16 mouse cellular contexts compared by ENCODE assay signal in genomic region chr1:168137890-168138289, GRCm38 (mm10).
"Had no signal": no experiment of that assay in that cellular context is flagged by ENCODE, and none has a peak within 500 bp of the region (broad histone marks: within the 10 kb centered on the region; RNA-seq: fewer than 3 reads in every experiment).

No protein-coding gene starts in this region.

- H3K9me3 ChIP-seq: neural tube, embryonic 12.5 days; neural tube, embryonic 13.5 days; neural tube, embryonic 15.5 days; stomach, embryonic 15.5 days had no signal

- H3K27ac ChIP-seq: neural tube, embryonic 12.5 days; neural tube, embryonic 13.5 days; neural tube, embryonic 15.5 days; stomach, embryonic 15.5 days; stomach, postnatal 0 days had no signal

- H3K36me3 ChIP-seq: neural tube, embryonic 12.5 days; neural tube, embryonic 13.5 days; neural tube, embryonic 15.5 days; stomach, embryonic 15.5 days had no signal

- H3K27me3 ChIP-seq: neural tube, embryonic 12.5 days; neural tube, embryonic 13.5 days; neural tube, embryonic 15.5 days; stomach, embryonic 15.5 days had no signal

- H3K4me2 ChIP-seq: neural tube, embryonic 12.5 days; neural tube, embryonic 13.5 days; neural tube, embryonic 15.5 days; stomach, embryonic 15.5 days had no signal

- DNase-seq: retina, postnatal 1 day; right cerebral cortex, adult 18-20 months; right cerebral cortex, postnatal 14 days; right cerebral cortex, postnatal 25 days; right cerebral cortex, postnatal 4 days; spleen, adult 18-20 months; thymus, adult 18-20 months; thymus, adult 2 months; thymus, postnatal 14 days; thymus, postnatal 25 days; thymus, postnatal 4 days had no signal

- H3K4me1 ChIP-seq: stomach, embryonic 15.5 days had no signal

- H3K9ac ChIP-seq: neural tube, embryonic 12.5 days; neural tube, embryonic 13.5 days; neural tube, embryonic 15.5 days; stomach, embryonic 15.5 days had no signal

- H3K4me3 ChIP-seq: neural tube, embryonic 12.5 days; neural tube, embryonic 13.5 days; neural tube, embryonic 15.5 days; stomach, embryonic 15.5 days had no signal
